Mouse (Mus musculus) midbrain, embryonic 10.5 days (tissue): ENCODE data around the gene Ibsp. TPM values are rescaled to one million over a fixed set of nuclear protein-coding genes. Genes with fewer than 3 reads are reported as not detected.

Experiments used
- DNase-seq: peaks from one replicate; pipeline ENCODE4 v3.0.0-alpha.2; 2017; ENCODE audit warnings: low spot score
- H3K27ac ChIP-seq: fragments of 300-500 bp; sonication (generic); replicated peaks from 2 replicates; pipeline ENCODE4 v1.5.1; 2016; ENCODE audit warnings: mild to moderate bottlenecking
- H3K27me3 ChIP-seq: fragments of 300-500 bp; sonication (generic); 2 replicates; pipeline ENCODE4 v1.6.1; 2016; ENCODE audit warnings: low read depth, mild to moderate bottlenecking; ENCODE audit not compliant: poor library complexity, severe bottlenecking
- H3K36me3 ChIP-seq: fragments of 300-500 bp; sonication (generic); 2 replicates; pipeline ENCODE4 v1.6.1; 2016; ENCODE audit warnings: mild to moderate bottlenecking, moderate library complexity
- H3K4me1 ChIP-seq: fragments of 300-500 bp; sonication (generic); 2 replicates; pipeline ENCODE4 v1.6.1; 2016
- H3K4me3 ChIP-seq: fragments of 300-500 bp; sonication (generic); 2 replicates; pipeline ENCODE4 v1.5.1; 2016; ENCODE audit warnings: mild to moderate bottlenecking, moderate library complexity
- H3K9me3 ChIP-seq: fragments of 300-500 bp; sonication (generic); replicated peaks from 2 replicates; pipeline ENCODE4 v1.6.1; 2016; ENCODE audit warnings: mild to moderate bottlenecking
- WGBS: fragments of 180-500 bp; shearing (Covaris S2); methylation state at CpG from one replicate; pipeline ENCODE4 v1.1.7; 2016; 5-methylcytosine and 5-hydroxymethylcytosine counted together
- microRNA-seq: library from miRNA; unstranded; fragments of <30 nt; microRNA quantifications from one replicate; pipeline ENCODE4, GENCODE M21; 2017
- polyA plus RNA-seq: library from polyadenylated mRNA; unstranded; fragments of >200 nt; fragmentation: Nextera tagmentation; extraction: Ambion mirVana; gene quantifications from 2 replicates; pipeline ENCODE4 v1.2.1, GENCODE M21; 2016

Ibsp gene
- polyA plus RNA-seq, 1 experiment from 2014 or later = 0.05 TPM

DNA sequence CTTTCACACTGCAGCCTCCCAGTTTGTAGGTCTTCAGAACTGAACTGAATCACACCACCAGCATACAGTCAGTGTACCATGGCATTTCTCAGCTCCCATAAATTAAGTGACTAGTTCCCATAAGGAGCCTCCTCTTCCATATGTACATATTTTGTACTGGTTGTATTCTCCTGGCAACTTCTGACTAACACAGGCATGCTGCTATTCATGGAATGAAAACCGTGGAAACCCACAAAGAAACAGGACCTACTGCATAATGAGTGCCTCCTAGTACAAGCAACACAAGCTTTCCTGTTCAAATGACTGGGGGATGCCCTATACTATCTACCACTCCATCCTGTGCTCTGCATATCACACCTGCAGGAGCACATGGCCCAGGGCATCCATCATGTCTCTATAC is 52.1 kb downstream of the Ibsp start:
- H3K4me1 ChIP-seq = no peaks in the 10 kb centered on the region
- WGBS = 84% methylated on average over 1 of the region's 1 CpGs

DNA sequence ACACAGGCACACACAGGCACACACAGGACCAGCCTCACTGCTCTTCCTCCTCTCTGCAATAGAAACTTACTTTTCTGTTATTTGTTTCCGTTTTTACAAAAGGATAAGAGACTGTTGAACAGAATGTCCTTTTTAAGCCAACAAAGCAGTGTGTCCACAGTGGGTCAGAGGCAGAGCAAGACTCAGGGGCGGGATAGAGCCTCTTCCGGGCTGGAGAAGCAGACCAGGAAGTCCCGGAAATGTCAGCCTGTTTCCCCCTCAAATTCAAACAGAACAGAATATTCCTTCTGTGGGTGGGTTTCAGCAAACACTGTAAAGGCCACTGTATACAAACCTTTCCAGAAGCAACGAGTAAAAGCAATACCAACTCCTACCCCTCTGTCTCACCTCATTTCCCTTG is 52.9 kb downstream of the Ibsp start:
- Histone ChIP-seq H3K27ac (no peak overlapping the region), H3K4me3 (no peak overlapping the region), H3K4me1 (no peaks in the 10 kb centered on the region), H3K9me3 (no peaks in the 10 kb centered on the region), H3K36me3 (no peaks in the 10 kb centered on the region), H3K27me3 (no peaks in the 10 kb centered on the region)
- no peak for DNase-seq
- 80% methylated on average over 5 of the region's 5 CpGs for WGBS

More for the DNA sequence above, 52.1 kb downstream of the Ibsp start:
- no peak overlapping the region for H3K27ac ChIP-seq
- no peaks in the 10 kb centered on the region for H3K36me3 ChIP-seq
- no peaks in the 10 kb centered on the region for H3K27me3 ChIP-seq
- DNase-seq = no peak
- H3K9me3 ChIP-seq = no peaks in the 10 kb centered on the region
- H3K4me3 ChIP-seq = no peak overlapping the region

DNA sequence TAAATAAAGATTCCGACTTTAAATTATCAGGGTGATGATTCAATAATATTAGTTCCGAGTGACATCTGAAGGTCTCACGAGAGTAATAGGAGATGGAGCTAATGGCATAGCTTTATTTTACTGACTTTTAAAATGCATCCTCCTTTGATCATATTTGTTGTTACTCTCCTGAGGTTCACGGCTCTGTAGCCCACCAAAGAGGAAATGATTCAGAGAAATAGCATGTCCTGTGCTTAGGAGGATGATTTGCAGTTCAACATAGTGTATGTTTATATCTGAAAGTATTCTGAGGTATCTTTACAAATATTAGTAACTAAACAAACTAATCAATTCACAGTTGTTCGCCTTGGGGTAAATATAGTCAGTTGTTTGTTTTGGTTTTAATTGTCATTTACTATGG is 58.6 kb downstream of the Ibsp start:
- no peaks in the 10 kb centered on the region for H3K36me3 ChIP-seq
- no peaks in the 10 kb centered on the region for H3K9me3 ChIP-seq
- 88% methylated on average over 5 of the region's 5 CpGs for WGBS
- no peaks in the 10 kb centered on the region for H3K4me1 ChIP-seq
- H3K4me3 ChIP-seq = no peak overlapping the region
- H3K27me3 ChIP-seq = no peaks in the 10 kb centered on the region
- no peak for DNase-seq
- no peak overlapping the region for H3K27ac ChIP-seq

DNA sequence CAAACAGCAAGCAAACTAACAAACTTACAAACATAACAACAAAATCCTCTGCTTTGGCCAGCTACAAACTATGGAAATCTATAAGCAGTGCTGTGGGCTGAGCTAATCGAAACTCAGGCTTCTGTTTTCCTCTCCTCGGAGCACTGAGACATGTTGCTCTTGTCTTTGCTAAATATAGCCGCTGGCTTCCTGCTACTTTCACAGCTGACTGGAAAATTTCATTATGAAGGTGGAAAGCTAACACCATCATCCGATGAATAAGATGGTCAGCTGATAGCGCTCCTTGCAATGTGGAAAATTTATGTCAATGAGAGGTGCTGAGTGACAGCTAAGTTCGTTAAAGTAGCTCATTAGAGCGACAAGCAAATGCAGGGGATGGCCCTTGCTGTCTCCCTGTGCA is 59.6 kb downstream of the Ibsp start:
- WGBS = 85% methylated on average over 7 of the region's 7 CpGs
- Histone ChIP-seq H3K36me3 (no peaks in the 10 kb centered on the region), H3K27ac (no peak overlapping the region), H3K27me3 (no peaks in the 10 kb centered on the region), H3K4me1 (no peaks in the 10 kb centered on the region), H3K4me3 (no peak overlapping the region), H3K9me3 (no peaks in the 10 kb centered on the region)
- no peak for DNase-seq

DNA sequence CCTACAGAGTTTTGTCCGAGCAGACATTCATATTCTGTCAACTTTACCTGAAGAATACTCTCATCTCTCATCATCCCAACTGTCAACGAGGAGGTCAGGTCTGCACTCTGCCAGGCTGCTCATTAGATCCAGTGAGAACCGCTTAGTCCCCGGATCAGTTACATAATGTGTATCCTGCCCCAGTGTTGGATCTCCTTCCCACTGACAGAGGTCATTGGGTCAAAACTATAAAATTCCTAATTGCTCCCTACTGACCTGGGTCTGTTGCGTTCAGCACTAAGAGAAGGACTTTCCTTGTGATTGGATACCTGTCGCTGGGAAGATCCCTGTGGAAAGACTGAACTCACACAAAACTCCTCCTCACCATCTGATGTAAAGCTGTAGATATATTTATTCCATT is 60.3 kb downstream of the Ibsp start:
- H3K36me3 ChIP-seq = no peaks in the 10 kb centered on the region
- H3K27me3 ChIP-seq = no peaks in the 10 kb centered on the region
- DNase-seq = no peak
- H3K27ac ChIP-seq = no peak overlapping the region
- no peaks in the 10 kb centered on the region for H3K9me3 ChIP-seq
- H3K4me1 ChIP-seq = no peaks in the 10 kb centered on the region
- WGBS = 77% methylated on average over 6 of the region's 6 CpGs
- H3K4me3 ChIP-seq = no peak overlapping the region

Small RNA genes lying within 50 kb of the gene (microRNA-seq; reads per million reads assigned to microRNA genes)
- not detected for gene Gm23616

Other genes starting within 250 kb of the Ibsp start
- gene Gm17660, start 221.6 kb upstream of the Ibsp start, polyA plus RNA-seq = not detected in 2 replicates
- 30.0 and 42.1 TPM in 2 replicates for gene Sparcl1, start 185.4 kb upstream of the Ibsp start, polyA plus RNA-seq
- not detected in 2 replicates for gene Dspp, start 128.5 kb upstream of the Ibsp start, polyA plus RNA-seq
- 0.63 and 1.7 TPM in 2 replicates for gene Dmp1, start 96.6 kb upstream of the Ibsp start, polyA plus RNA-seq
- gene Mepe, start 26.2 kb downstream of the Ibsp start, polyA plus RNA-seq = not detected in 2 replicates
- 2.9 and 4.0 TPM in 2 replicates for gene Spp1, start 135.9 kb downstream of the Ibsp start, polyA plus RNA-seq
- 7.1 and 8.5 TPM in 2 replicates for gene Pkd2, start 160.3 kb downstream of the Ibsp start, polyA plus RNA-seq
- 14.0 and 14.1 TPM in 2 replicates for gene BC005561, start 209.2 kb downstream of the Ibsp start, polyA plus RNA-seq